Mouse (Mus musculus): ENCODE data around the gene Neu2.
"Not testable (repeated sequence)": the region's sequence is repeated elsewhere in the genome, so short reads cannot be mapped to it uniquely, and the experiment has no call there.

Gene Neu2

GRCm38 (mm10) chr1:87509561-87510165, at the start of gene Neu2:
Gene Neu2 (plus strand): TSS chr1:87509889.
- no peak for DNase-seq (ENCODE audit: low spot score in 2 of 2)

GRCm38 (mm10) chr1:87467469-87467868, 42.2 kb upstream of the Neu2 start:
- no peak for DNase-seq (ENCODE audit: low spot score in 2 of 2)

- DNase-seq (ENCODE audit: low spot score in 2 of 2) = peak in 1 of 2 experiments; percentile 41
These were observed 41.4 kb upstream of the Neu2 start for GRCm38 (mm10) chr1:87468321-87468720.

- not testable (repeated sequence) for DNase-seq (ENCODE audit: low spot score in 2 of 2)
These were observed 39.7 kb upstream of the Neu2 start, which contains the start of gene Snorc for GRCm38 (mm10) chr1:87469971-87470370. Gene Snorc (plus strand): TSS chr1:87470271.

GRCm38 (mm10) chr1:87471914-87472313, 37.8 kb upstream of the Neu2 start:
- DNase-seq (ENCODE audit: low spot score in 2 of 2) = no peak

- DNase-seq (ENCODE audit: low spot score in 2 of 2) = no peak
These were observed 37.1 kb upstream of the Neu2 start for GRCm38 (mm10) chr1:87472576-87472975.

- peak; percentile 78 to 81 for DNase-seq (ENCODE audit: low spot score in 2 of 2)
These were observed 34.4 kb upstream of the Neu2 start for GRCm38 (mm10) chr1:87475076-87475895.

GRCm38 (mm10) chr1:87482546-87482945, 27.1 kb upstream of the Neu2 start:
- no peak for DNase-seq (ENCODE audit: low spot score in 2 of 2)

GRCm38 (mm10) chr1:87486386-87486785, 23.3 kb upstream of the Neu2 start:
- DNase-seq (ENCODE audit: low spot score in 2 of 2) = peak; percentile 80 to 83

- DNase-seq (ENCODE audit: low spot score in 2 of 2) = no peak
These were observed 17.4 kb upstream of the Neu2 start for GRCm38 (mm10) chr1:87492285-87492684.

- DNase-seq (ENCODE audit: low spot score in 2 of 2) = no peak
These were observed 16.1 kb upstream of the Neu2 start for GRCm38 (mm10) chr1:87493542-87493941.

- no peak for DNase-seq (ENCODE audit: low spot score in 2 of 2)
These were observed 4.2 kb upstream of the Neu2 start for GRCm38 (mm10) chr1:87505524-87505923.

- peak; percentile 44 to 58 for DNase-seq (ENCODE audit: low spot score in 2 of 2)
These were observed 1.8 kb upstream of the Neu2 start for GRCm38 (mm10) chr1:87507857-87508256.

GRCm38 (mm10) chr1:87508591-87509560, 813 bp upstream of the Neu2 start:
- peak; percentile 41 to 58 for DNase-seq (ENCODE audit: low spot score in 2 of 2)

- DNase-seq (ENCODE audit: low spot score in 2 of 2) = peak; percentile 65 to 69
These were observed 540 bp downstream of the Neu2 start for GRCm38 (mm10) chr1:87510166-87510691.

- no peak for DNase-seq (ENCODE audit: low spot score in 2 of 2)
These were observed 1.2 kb downstream of the Neu2 start for GRCm38 (mm10) chr1:87510845-87511244.

GRCm38 (mm10) chr1:87520467-87520866, 10.8 kb downstream of the Neu2 start:
- DNase-seq (ENCODE audit: low spot score in 2 of 2) = no peak

GRCm38 (mm10) chr1:87521523-87521922, 11.8 kb downstream of the Neu2 start:
- DNase-seq (ENCODE audit: low spot score in 2 of 2) = no peak

GRCm38 (mm10) chr1:87525041-87525440, 15.4 kb downstream of the Neu2 start:
- DNase-seq (ENCODE audit: low spot score in 2 of 2) = no peak

GRCm38 (mm10) chr1:87527191-87527590, 17.5 kb downstream of the Neu2 start:
- no peak for DNase-seq (ENCODE audit: low spot score in 2 of 2)

- no peak for DNase-seq (ENCODE audit: low spot score in 2 of 2)
These were observed 22.7 kb downstream of the Neu2 start for GRCm38 (mm10) chr1:87532346-87532745.

GRCm38 (mm10) chr1:87534118-87534517, 24.4 kb downstream of the Neu2 start:
- peak in 1 of 2 experiments; percentile 10 for DNase-seq (ENCODE audit: low spot score in 2 of 2)
